Mouse (Mus musculus) adipocyte (in vitro differentiated cells): ENCODE measurements at regions not wholly inside any gene's neighbourhood (a gene's known extent, or its start where the extent isn't known, plus 50 kb on each side); places are given as distances from the start of the nearest gene placed in this dataset.

Experiments
- DNase-seq: peaks from one replicate; pipeline ENCODE4 v3.0.0-alpha.2; 2016; ENCODE audit warnings: low spot score

- DNase-seq: no peak
Measured at GRCm38 (mm10) chr3:19747361-19747760, 118.9 kb upstream of the 1700064H15Rik start.

GRCm38 (mm10) chr3:19751946-19752345 is 123.5 kb upstream of the 1700064H15Rik start:
- no peak for DNase-seq

- DNase-seq: no peak
Measured at GRCm38 (mm10) chr3:19754011-19754410, 125.5 kb upstream of the 1700064H15Rik start.

GRCm38 (mm10) chr3:19754636-19755035 is 126.2 kb upstream of the 1700064H15Rik start:
- DNase-seq: no peak

GRCm38 (mm10) chr3:19755136-19755535 is 126.7 kb upstream of the 1700064H15Rik start:
- DNase-seq: no peak

GRCm38 (mm10) chr3:19798543-19799106 is 158.2 kb upstream of the Cp start:
- no peak for DNase-seq

GRCm38 (mm10) chr3:19810034-19810433 is 146.8 kb upstream of the Cp start:
- DNase-seq: no peak

GRCm38 (mm10) chr3:19824904-19825303 is 131.9 kb upstream of the Cp start:
- no peak for DNase-seq

- no peak for DNase-seq
Measured at GRCm38 (mm10) chr3:19828518-19829246, 128.2 kb upstream of the Cp start.

GRCm38 (mm10) chr3:19829752-19830151 is 127.1 kb upstream of the Cp start:
- no peak for DNase-seq

- DNase-seq: no peak
Measured at GRCm38 (mm10) chr3:19848031-19848735, 108.7 kb upstream of the Cp start.

- no peak for DNase-seq
Measured at GRCm38 (mm10) chr3:19848736-19849269, 108.1 kb upstream of the Cp start.

- no peak for DNase-seq
Measured at GRCm38 (mm10) chr3:19882623-19883022, 74.2 kb upstream of the Cp start.

- DNase-seq: no peak
Measured at GRCm38 (mm10) chr3:19888405-19888804, 68.4 kb upstream of the Cp start.

- DNase-seq: no peak
Measured at GRCm38 (mm10) chr3:19894258-19894629, 62.6 kb upstream of the Cp start.

GRCm38 (mm10) chr3:19894630-19895578 is 62.0 kb upstream of the Cp start:
- DNase-seq: peak; percentile 96

- DNase-seq: no peak
Measured at GRCm38 (mm10) chr3:19895755-19896154, 61.1 kb upstream of the Cp start.

GRCm38 (mm10) chr3:19897140-19897539 is 59.7 kb upstream of the Cp start:
- DNase-seq: no peak

- no peak for DNase-seq
Measured at GRCm38 (mm10) chr3:19902226-19902625, 54.6 kb upstream of the Cp start.

GRCm38 (mm10) chr3:19904446-19905275 is 52.2 kb upstream of the Cp start:
- peak; percentile 73 for DNase-seq
